8 mouse cellular contexts compared by ENCODE assay signal in the genomic region with DNA sequence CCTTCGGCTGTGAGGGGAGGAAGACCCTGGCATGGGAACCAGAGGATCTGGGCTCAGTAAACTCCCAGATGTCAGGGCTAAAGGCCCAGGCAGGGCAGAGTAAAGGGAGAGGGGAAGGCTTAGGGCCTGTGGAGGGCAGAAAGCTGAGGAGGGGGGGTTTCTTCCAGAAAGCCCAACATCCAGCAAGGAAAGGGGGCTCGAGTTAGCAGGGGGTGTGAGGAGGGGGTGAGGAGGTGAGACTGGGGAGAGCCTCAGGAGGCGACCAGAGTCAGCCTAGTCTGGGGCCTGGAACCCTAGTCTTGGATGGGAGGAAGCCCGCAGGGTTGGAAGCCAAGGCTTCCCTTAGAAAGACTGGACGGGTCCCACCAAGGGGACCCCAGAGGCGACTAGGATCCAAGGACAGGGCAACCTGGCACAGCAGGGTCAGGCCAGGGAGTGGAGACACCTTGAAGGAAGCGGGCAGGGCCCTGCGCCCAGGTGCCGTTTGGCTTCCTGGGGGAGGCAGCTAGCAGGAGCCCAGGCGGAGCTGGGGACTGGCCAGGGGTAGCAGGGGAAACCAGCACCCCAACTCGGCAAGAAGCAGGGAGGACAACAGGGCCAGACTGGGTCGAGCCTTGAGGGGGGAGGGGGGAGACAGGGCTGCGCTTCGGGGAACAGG. TPM values are rescaled to one million over a fixed set of nuclear protein-coding genes. Genes with fewer than 3 reads are reported as not detected.
DNase-seq lines count a peak whose midpoint lies in the region; ATAC-seq and TF ChIP-seq lines count a peak whose summit lies in the region.

No protein-coding gene starts in this region.

- H3K4me1 ChIP-seq in heart, embryonic 12.5 days (replicated peaks): peaks cover 28% of the 10 kb centered on the region
- peaks cover 5 to 27% of the 10 kb centered on the region in 2 experiments for H3K4me1 ChIP-seq in CH12.LX (ENCODE audit: control insufficient read depth in 1 of 2, insufficient read depth in 2 of 2)
- H3K4me1 ChIP-seq in embryonic fibroblast, embryonic 13.5 days (ENCODE audit: control insufficient read depth, insufficient read depth, low read length): no peaks in the 10 kb centered on the region; the same call in 1 of the 2 replicates
- H3K4me1 ChIP-seq in liver, embryonic 11.5 days (replicated peaks; ENCODE audit: control insufficient read depth, insufficient read depth, low read length): peaks cover 23% of the 10 kb centered on the region
- peaks cover 18% of the 10 kb centered on the region for H3K4me1 ChIP-seq in stomach, embryonic 15.5 days

- peak overlapping the region; percentile 97 for H3K4me2 ChIP-seq in heart, embryonic 12.5 days
- H3K4me2 ChIP-seq in CH12.LX (ENCODE audit: insufficient read depth, low read depth, poor library complexity, severe bottlenecking): peak overlapping the region; percentile 79
- peak overlapping the region; percentile 95 for H3K4me2 ChIP-seq in liver, embryonic 11.5 days
- H3K4me2 ChIP-seq in stomach, embryonic 15.5 days: peak overlapping the region; percentile 94

- dilution Hi-C loops in CH12.LX (cut with MboI; ENCODE audit: extremely low pct_ligation_motif_present, extremely low pct_unique_long_range_greater_than_20kb, low sequenced_read_pairs): no loop called here

- no peak; the same call in 1 of the 2 replicates for ATAC-seq in heart, embryonic 12.5 days (ENCODE audit: insufficient number of reproducible peaks, low FRiP score)
- 0 out of 2 replicates have a peak, but pooled peaks have one; percentile 0 for ATAC-seq in liver, embryonic 11.5 days (replicated peaks; ENCODE audit: low FRiP score)
- no peak; the same call in none of the 2 replicates for ATAC-seq in stomach, embryonic 15.5 days (ENCODE audit: insufficient read depth, low FRiP score, low read depth)

- no peak for TF ChIP-seq RAD21 in CH12.LX (IDR thresholded peaks at IDR 0.05; ENCODE audit: low read depth, low read length)

- H3K4me3 ChIP-seq in heart, embryonic 12.5 days: peak overlapping the region; percentile 100
- peak overlapping the region; percentile 71 to 88 (median 78) for H3K4me3 ChIP-seq in CH12.LX (replicated peaks in 1 of 3; ENCODE audit: low read depth in 2 of 3, low read length in 2 of 3, poor library complexity in 1 of 3)
- peak overlapping the region; percentile 96 for H3K4me3 ChIP-seq in embryonic fibroblast, embryonic 13.5 days (ENCODE audit: insufficient read depth, low read length)
- H3K4me3 ChIP-seq in liver, embryonic 11.5 days (ENCODE audit: low read depth, low read length): peak overlapping the region; percentile 74
- peak overlapping the region; percentile 72 for H3K4me3 ChIP-seq in stomach, embryonic 15.5 days (replicated peaks)

- TF ChIP-seq CTCF in CH12.LX (conservative IDR thresholded peaks at IDR 0.05 in 1 of 2, IDR thresholded peaks at IDR 0.05 in 1 of 2; ENCODE audit: low read depth in 2 of 2, low read length in 2 of 2): no peak
- no peak for TF ChIP-seq CTCF in embryonic fibroblast, embryonic 13.5 days (IDR thresholded peaks at IDR 0.05; ENCODE audit: borderline replicate concordance, insufficient read depth, low read length)

- peak overlapping the region; percentile 95 for H3K9ac ChIP-seq in heart, embryonic 12.5 days
- H3K9ac ChIP-seq in CH12.LX (ENCODE audit: insufficient read depth, low read depth): peak overlapping the region; percentile 89
- peak overlapping the region; percentile 83 for H3K9ac ChIP-seq in liver, embryonic 11.5 days (ENCODE audit: low read depth, low read length)
- H3K9ac ChIP-seq in stomach, embryonic 15.5 days: peak overlapping the region; percentile 89

- in situ Hi-C loops in CH12.LX (cut with MboI; ENCODE audit: low pct_ligation_motif_present, low pct_unique_long_range_greater_than_20kb, low sequenced_read_pairs): no loop called here

- 8% methylated on average over 14 of the region's 14 CpGs for WGBS in heart, embryonic 12.5 days
- WGBS in liver, embryonic 11.5 days: 8% methylated on average over 14 of the region's 14 CpGs
- WGBS in stomach, embryonic 15.5 days: 6% methylated on average over 14 of the region's 14 CpGs

- TF ChIP-seq EP300 in CH12.LX (IDR thresholded peaks at IDR 0.05; ENCODE audit: low read length): no peak

- peaks cover 25% of the 10 kb centered on the region for H3K36me3 ChIP-seq in heart, embryonic 12.5 days
- H3K36me3 ChIP-seq in CH12.LX (replicated peaks in 1 of 2; ENCODE audit: control insufficient read depth in 1 of 2, insufficient read depth in 1 of 2, low read length in 1 of 2): peaks cover 0 to 27% of the 10 kb centered on the region in 2 experiments
- H3K36me3 ChIP-seq in liver, embryonic 11.5 days (ENCODE audit: control insufficient read depth, insufficient read depth, low read length): peaks cover 6% of the 10 kb centered on the region; the same call in 1 of the 2 replicates
- H3K36me3 ChIP-seq in stomach, embryonic 15.5 days: no peaks in the 10 kb centered on the region; the same call in 1 of the 2 replicates

- DNase-seq in heart, adult 9 months (ENCODE audit: low spot score in 2 of 2): no peak
- DNase-seq in CH12.LX (ENCODE audit: extremely low read depth): no peak
- no peak for DNase-seq in liver, embryonic 11.5 days (ENCODE audit: low spot score)
- DNase-seq in gastrocnemius, adult 18-20 months (ENCODE audit: low spot score): no peak
- DNase-seq in layer of hippocampus, adult 18-20 months (ENCODE audit: low spot score in 2 of 2): no peak

- no peaks in the 10 kb centered on the region for H3K27me3 ChIP-seq in heart, embryonic 12.5 days (replicated peaks)
- peaks cover 9% of the 10 kb centered on the region for H3K27me3 ChIP-seq in CH12.LX (replicated peaks)
- no peaks in the 10 kb centered on the region for H3K27me3 ChIP-seq in liver, embryonic 11.5 days (replicated peaks; ENCODE audit: control insufficient read depth, insufficient read depth, low read length)
- no peaks in the 10 kb centered on the region for H3K27me3 ChIP-seq in stomach, embryonic 15.5 days (replicated peaks)

- H3K79me2 ChIP-seq in CH12.LX (replicated peaks; ENCODE audit: control insufficient read depth, extremely low read depth, insufficient read depth, poor library complexity, severe bottlenecking): peaks cover 4% of the 10 kb centered on the region; the same call in 1 of the 2 replicates

- peak overlapping the region; percentile 88 for H3K27ac ChIP-seq in heart, embryonic 12.5 days (ENCODE audit: poor library complexity, severe bottlenecking)
- no peak overlapping the region for H3K27ac ChIP-seq in CH12.LX (ENCODE audit: insufficient read depth, low read depth)
- H3K27ac ChIP-seq in embryonic fibroblast, embryonic 13.5 days (ENCODE audit: insufficient read depth, low read length): no peak overlapping the region; the same call in 1 of the 2 replicates
- H3K27ac ChIP-seq in liver, embryonic 11.5 days (ENCODE audit: low read depth, low read length): peak overlapping the region; percentile 14
- H3K27ac ChIP-seq in stomach, embryonic 15.5 days: peak overlapping the region; percentile 74

- TF ChIP-seq POLR2A in CH12.LX (IDR thresholded peaks at IDR 0.05; ENCODE audit: low read depth, low read length): no peak
- TF ChIP-seq POLR2A in embryonic fibroblast, embryonic 13.5 days (IDR thresholded peaks at IDR 0.05; ENCODE audit: low read depth, low read length): no peak; the same call in 1 of the 2 replicates

- H3K9me3 ChIP-seq in heart, embryonic 12.5 days (replicated peaks): no peaks in the 10 kb centered on the region
- H3K9me3 ChIP-seq in CH12.LX (replicated peaks; ENCODE audit: low read length): no peaks in the 10 kb centered on the region
- no peaks in the 10 kb centered on the region for H3K9me3 ChIP-seq in liver, embryonic 11.5 days (ENCODE audit: control insufficient read depth, low read length)
- H3K9me3 ChIP-seq in stomach, embryonic 15.5 days: no peaks in the 10 kb centered on the region

RNA-seq across cellular contexts. Expression of gene Mark4, which starts 1.1 kb away (rescaled TPM):
- 11.4 and 11.7 TPM in 2 replicates for polyA plus RNA-seq in heart, embryonic 12.5 days (2016; fragmentation: Nextera tagmentation; extraction: Ambion mirVana)
- total RNA-seq in CH12.LX (2012; rRNA removed): 5.2 and 7.3 TPM in 2 replicates
- 1.7 and 1.9 TPM in 2 replicates for total RNA-seq in CH12.LX (2014; rRNA removed)
- polyA plus RNA-seq in CH12.LX (2012; ENCODE audit: insufficient read length, low read depth): 9.6 and 11.9 TPM in 2 replicates
- polyA plus RNA-seq in embryonic fibroblast, embryonic 13.5 days (2011; ENCODE audit: insufficient read length, low read depth, missing spikeins): 27.4 and 29.1 TPM in 2 replicates
- polyA plus RNA-seq in liver, embryonic 11.5 days (2014; fragmentation: Nextera tagmentation; extraction: Ambion mirVana): 6.7 and 7.7 TPM in 2 replicates
- polyA plus RNA-seq in stomach, embryonic 15.5 days (2015; fragmentation: Nextera tagmentation; extraction: Ambion mirVana): 7.8 and 7.9 TPM in 2 replicates
- 10 to 100 TPM; 18.5 to 20.8 TPM for total RNA-seq in gastrocnemius, adult 18-20 months (2021)
- total RNA-seq in layer of hippocampus, adult 18-20 months (2021): 10 to 100 TPM; 88.3 to 92.0 TPM

RNA-seq across cellular contexts. Expression of gene Exoc3l2, which starts 5.6 kb away (rescaled TPM):
- polyA plus RNA-seq in heart, embryonic 12.5 days (2016; fragmentation: Nextera tagmentation; extraction: Ambion mirVana): 2.9 and 3.1 TPM in 2 replicates
- total RNA-seq in CH12.LX (2012; rRNA removed) (0.08 TPM in 2 replicates), CH12.LX (2014; rRNA removed) (not detected in 2 replicates)
- not detected in 2 replicates for polyA plus RNA-seq in CH12.LX (2012; ENCODE audit: insufficient read length, low read depth)
- not detected in 2 replicates for polyA plus RNA-seq in embryonic fibroblast, embryonic 13.5 days (2011; ENCODE audit: insufficient read length, low read depth, missing spikeins)
- 4.3 and 5.6 TPM in 2 replicates for polyA plus RNA-seq in liver, embryonic 11.5 days (2014; fragmentation: Nextera tagmentation; extraction: Ambion mirVana)
- polyA plus RNA-seq in stomach, embryonic 15.5 days (2015; fragmentation: Nextera tagmentation; extraction: Ambion mirVana): 0.94 and 1.3 TPM in 2 replicates
- 1 to 10 TPM in 1 of 2 experiments, under 1 TPM in 1; 0.57 to 1.5 TPM for total RNA-seq in gastrocnemius, adult 18-20 months (2021)
- total RNA-seq in layer of hippocampus, adult 18-20 months (2021): under 1 TPM; 0.38 to 0.59 TPM

RNA-seq across cellular contexts. Expression of gene Bloc1s3, which starts 50.6 kb away (rescaled TPM):
- 2.4 TPM in 2 replicates for polyA plus RNA-seq in heart, embryonic 12.5 days (2016; fragmentation: Nextera tagmentation; extraction: Ambion mirVana)
- total RNA-seq in CH12.LX (2012; rRNA removed) (5.1 and 6.7 TPM in 2 replicates), CH12.LX (2014; rRNA removed) (6.9 and 8.0 TPM in 2 replicates)
- polyA plus RNA-seq in CH12.LX (2012; ENCODE audit: insufficient read length, low read depth): 3.8 and 4.9 TPM in 2 replicates
- polyA plus RNA-seq in embryonic fibroblast, embryonic 13.5 days (2011; ENCODE audit: insufficient read length, low read depth, missing spikeins): 5.9 and 6.1 TPM in 2 replicates
- polyA plus RNA-seq in liver, embryonic 11.5 days (2014; fragmentation: Nextera tagmentation; extraction: Ambion mirVana): 2.0 and 2.1 TPM in 2 replicates
- polyA plus RNA-seq in stomach, embryonic 15.5 days (2015; fragmentation: Nextera tagmentation; extraction: Ambion mirVana): 2.2 and 2.4 TPM in 2 replicates
- 1 to 10 TPM; 1.9 to 2.2 TPM for total RNA-seq in gastrocnemius, adult 18-20 months (2021)
- 1 to 10 TPM; 6.1 to 6.3 TPM for total RNA-seq in layer of hippocampus, adult 18-20 months (2021)

RNA-seq across cellular contexts. Expression of gene Trappc6a, which starts 50.7 kb away (rescaled TPM):
- 66.4 and 74.0 TPM in 2 replicates for polyA plus RNA-seq in heart, embryonic 12.5 days (2016; fragmentation: Nextera tagmentation; extraction: Ambion mirVana)
- 114 and 201 TPM in 2 replicates for total RNA-seq in CH12.LX (2012; rRNA removed)
- 72.2 and 77.8 TPM in 2 replicates for total RNA-seq in CH12.LX (2014; rRNA removed)
- 37.2 and 41.1 TPM in 2 replicates for polyA plus RNA-seq in CH12.LX (2012; ENCODE audit: insufficient read length, low read depth)
- polyA plus RNA-seq in embryonic fibroblast, embryonic 13.5 days (2011; ENCODE audit: insufficient read length, low read depth, missing spikeins): 15.2 and 23.4 TPM in 2 replicates
- polyA plus RNA-seq in liver, embryonic 11.5 days (2014; fragmentation: Nextera tagmentation; extraction: Ambion mirVana): 97.4 and 108 TPM in 2 replicates
- 103 and 105 TPM in 2 replicates for polyA plus RNA-seq in stomach, embryonic 15.5 days (2015; fragmentation: Nextera tagmentation; extraction: Ambion mirVana)
- total RNA-seq in gastrocnemius, adult 18-20 months (2021): 1 to 10 TPM; 9.0 to 9.4 TPM
- 10 to 100 TPM; 20.7 to 21.5 TPM for total RNA-seq in layer of hippocampus, adult 18-20 months (2021)

RNA-seq across cellular contexts. Expression of gene Ckm, which starts 53.0 kb away (rescaled TPM):
- polyA plus RNA-seq in heart, embryonic 12.5 days (2016; fragmentation: Nextera tagmentation; extraction: Ambion mirVana): 60.6 and 62.3 TPM in 2 replicates
- total RNA-seq in CH12.LX (2012; rRNA removed) (0.21 and 0.47 TPM in 2 replicates), CH12.LX (2014; rRNA removed) (0.08 and 0.92 TPM in 2 replicates)
- polyA plus RNA-seq in CH12.LX (2012; ENCODE audit: insufficient read length, low read depth): not detected in 2 replicates
- not detected in 2 replicates for polyA plus RNA-seq in embryonic fibroblast, embryonic 13.5 days (2011; ENCODE audit: insufficient read length, low read depth, missing spikeins)
- polyA plus RNA-seq in liver, embryonic 11.5 days (2014; fragmentation: Nextera tagmentation; extraction: Ambion mirVana): 0.34 and 0.40 TPM in 2 replicates
- 17.4 and 19.1 TPM in 2 replicates for polyA plus RNA-seq in stomach, embryonic 15.5 days (2015; fragmentation: Nextera tagmentation; extraction: Ambion mirVana)
- total RNA-seq in gastrocnemius, adult 18-20 months (2021): over 10,000 TPM; 37,972 to 42,859 TPM
- not detected for total RNA-seq in layer of hippocampus, adult 18-20 months (2021)

Comparison
In these comparisons a context has a peak if more than half of its experiments do, and no peak if none do; other contexts are left out.
1. H3K27ac ChIP-seq: peak in heart, embryonic 12.5 days (single experiment), liver, embryonic 11.5 days (single experiment) and stomach, embryonic 15.5 days (single experiment); none in CH12.LX (single experiment) and embryonic fibroblast, embryonic 13.5 days (single experiment).
2. Peak in every context shown above with its lines, with median percentiles within 50 percentile points of each other: H3K4me2 ChIP-seq, H3K4me3 ChIP-seq and H3K9ac ChIP-seq.